Mouse (Mus musculus) bone marrow macrophage, adult 2 months (primary cell): ENCODE measurements around the gene Mipol1.

Experiments
- CTCF ChIP-seq: IDR thresholded peaks from 2 replicates; pipeline ENCODE4 v1.5.1; 2012; ENCODE audit warnings: low read depth, mild to moderate bottlenecking, low read length, moderate library complexity
- POLR2A ChIP-seq: IDR thresholded peaks from 2 replicates; pipeline ENCODE4 v1.6.1; 2012; ENCODE audit warnings: mild to moderate bottlenecking, low read depth, low read length, borderline replicate concordance

GRCm38 (mm10) chr12:57449299-57449698, 219.1 kb downstream of the Mipol1 start:
- TF ChIP-seq POLR2A: no peak
- TF ChIP-seq CTCF: no peak
